Mouse (Mus musculus) monocyte, adult 2 months (primary cell): ENCODE results near the gene Epop.

Experiments used
- DNase-seq, 2 experiments: peaks; one replicate each; pipeline ENCODE4 v3.0.0; 2022; ENCODE audit warnings: low spot score in 2 of 2, low read depth in 1 of 2

Gene Epop

DNA sequence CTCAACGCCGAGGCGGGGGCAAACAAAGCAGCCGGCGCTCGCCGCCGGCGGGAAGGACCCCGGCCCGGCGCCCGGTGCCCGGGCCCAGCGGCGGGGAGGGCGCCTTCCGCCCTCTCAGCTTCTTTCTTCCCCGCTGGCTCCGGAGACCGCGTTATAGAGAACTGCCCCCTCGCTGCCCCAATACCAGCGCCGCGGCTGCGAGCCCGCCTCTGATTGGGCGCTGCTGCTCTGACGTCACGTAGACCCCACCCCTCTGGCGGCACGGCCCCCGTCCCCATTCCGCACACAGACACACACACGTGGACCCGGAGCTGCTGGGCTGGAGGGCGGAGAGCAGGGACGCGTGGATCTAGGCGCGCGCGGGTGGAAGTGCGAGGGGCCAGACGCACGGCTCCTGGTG lies at the start of gene Epop:
Gene Epop (minus strand): TSS at position 127 of the 400 bp plus-strand sequence.
- DNase-seq: peak in 1 of 2 experiments; percentile 54

DNA sequence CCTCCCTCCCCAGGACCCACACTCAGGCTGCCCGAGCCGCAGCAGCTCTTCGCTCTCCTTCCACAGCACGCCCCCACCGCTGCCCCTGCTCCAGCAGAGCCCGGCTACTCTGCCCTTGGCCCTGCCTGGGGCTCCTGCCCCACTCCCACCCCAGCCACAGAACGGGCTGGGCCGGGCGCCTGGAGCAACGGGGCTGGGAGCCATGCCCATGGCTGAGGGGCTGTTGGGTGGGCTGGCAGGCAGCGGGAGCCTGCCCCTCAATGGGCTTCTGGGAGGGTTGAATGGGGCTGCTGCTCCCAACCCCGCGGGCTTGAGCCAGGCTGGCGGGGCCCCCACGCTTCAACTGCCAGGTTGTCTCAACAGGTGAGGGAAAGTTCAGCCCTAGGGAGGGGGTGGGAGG lies 48.8 kb upstream of the Epop start:
- DNase-seq: no peak

DNA sequence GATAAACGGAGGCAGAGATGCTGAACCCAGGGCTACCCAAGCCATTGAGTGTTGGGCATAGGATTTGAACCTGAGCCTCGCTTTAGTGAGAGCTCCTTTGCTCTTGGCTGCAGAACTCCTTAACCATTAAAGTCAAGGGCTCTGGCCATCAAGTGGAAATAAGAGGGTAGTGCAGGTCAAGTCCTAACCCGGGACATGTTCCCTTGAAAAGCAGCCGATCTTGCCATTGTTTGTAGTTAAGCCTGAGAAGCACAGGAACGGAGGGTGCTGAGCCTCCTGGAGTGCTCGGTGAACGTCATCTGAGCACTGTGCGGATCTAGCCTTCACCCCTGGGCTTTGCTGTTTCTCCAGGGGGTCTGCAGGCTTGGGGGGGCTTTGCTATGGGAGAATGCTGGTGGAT lies 48.3 kb upstream of the Epop start:
- DNase-seq: no peak

DNA sequence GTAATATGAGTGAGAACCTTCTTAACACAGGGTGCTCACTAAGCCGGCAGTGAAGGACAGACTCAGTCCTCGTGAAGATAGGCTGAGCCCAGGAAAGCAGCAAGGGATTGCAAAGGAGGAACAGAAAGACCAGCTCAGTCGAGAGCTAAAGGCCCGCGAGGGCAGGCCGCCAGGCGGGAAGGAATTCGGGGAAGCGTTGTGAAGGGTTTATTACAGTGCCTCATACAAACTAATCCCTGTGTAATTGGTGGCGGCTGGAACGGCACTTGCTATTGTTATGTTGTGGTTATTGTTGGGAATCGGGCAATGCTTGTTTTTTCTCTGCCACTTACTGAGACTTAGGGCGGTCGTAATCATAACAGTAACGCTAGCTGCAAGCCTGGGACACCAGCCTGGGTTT lies 47.9 kb upstream of the Epop start:
- DNase-seq: no peak

DNA sequence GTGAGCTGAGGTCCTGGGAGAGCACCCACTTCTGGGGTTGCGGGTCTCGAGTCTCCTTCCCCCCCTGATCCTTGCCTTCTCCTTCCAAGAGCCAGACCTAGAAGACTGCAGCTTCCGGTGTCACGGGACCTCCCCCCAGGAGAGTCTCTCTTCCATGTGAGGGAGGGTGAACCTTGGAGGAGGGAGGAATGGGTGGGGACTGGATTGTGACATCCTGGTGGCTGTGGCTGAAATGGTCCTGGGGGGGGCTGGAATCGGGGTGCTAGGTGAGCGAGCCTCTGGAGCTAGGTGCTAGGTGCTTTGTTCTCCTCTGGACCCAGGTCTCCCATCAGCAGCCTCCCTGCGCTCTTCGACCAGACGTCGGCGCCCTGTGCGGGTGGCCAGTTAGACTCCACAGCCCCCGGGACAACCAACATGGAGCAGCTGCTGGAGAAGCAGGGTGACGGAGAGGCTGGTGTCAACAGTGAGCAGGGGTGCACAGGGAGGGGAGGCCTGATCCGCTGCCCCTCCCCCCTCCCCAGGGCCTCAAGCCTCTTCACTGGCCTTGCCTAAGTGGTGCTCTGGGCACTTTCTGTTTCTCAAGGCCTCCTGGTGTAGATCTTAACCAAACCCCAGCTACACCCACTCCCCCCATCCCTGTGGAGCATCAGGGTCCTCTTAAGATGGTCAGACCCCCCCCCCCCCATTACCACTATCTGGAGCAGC lies 46.7 kb upstream of the Epop start:
- no peak for DNase-seq

DNA sequence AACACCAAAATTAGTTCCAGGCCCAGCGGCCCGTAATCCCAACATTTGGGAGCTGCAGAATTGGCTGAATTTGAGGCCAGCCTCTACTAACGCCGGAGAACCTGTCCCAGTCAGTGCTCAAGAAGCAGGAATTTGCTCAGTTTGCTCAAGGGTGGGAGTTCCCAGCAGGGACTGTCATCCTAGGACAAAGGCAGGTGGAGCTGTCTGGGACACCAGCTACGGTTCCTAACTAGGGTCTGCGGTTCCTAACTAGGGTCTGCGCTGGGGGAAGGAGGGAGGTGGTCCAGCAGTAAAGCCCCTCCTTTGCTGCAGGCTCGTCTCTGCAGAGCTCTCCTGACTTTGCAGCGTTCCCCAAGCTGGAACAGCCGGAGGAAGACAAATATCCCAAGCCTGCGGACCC lies 43.6 kb upstream of the Epop start:
- DNase-seq: no peak

DNA sequence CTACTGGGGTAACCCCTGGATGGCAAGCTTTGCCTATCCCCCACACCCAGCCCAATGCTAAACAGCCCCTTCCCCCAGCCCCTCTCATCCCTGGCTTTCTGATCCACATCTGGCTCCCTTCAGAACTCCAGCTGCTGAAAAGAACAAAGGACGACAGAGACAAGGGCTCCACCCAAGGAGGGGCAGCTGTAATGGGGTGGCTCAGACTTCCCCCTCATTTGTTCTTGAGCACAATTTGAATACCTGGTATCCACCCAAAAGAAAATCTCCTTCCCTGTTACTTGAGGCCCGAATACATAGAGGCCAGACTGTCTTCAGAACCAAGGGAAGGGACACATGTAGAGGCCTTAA lies 41.6 kb upstream of the Epop start:
- DNase-seq: no peak

DNA sequence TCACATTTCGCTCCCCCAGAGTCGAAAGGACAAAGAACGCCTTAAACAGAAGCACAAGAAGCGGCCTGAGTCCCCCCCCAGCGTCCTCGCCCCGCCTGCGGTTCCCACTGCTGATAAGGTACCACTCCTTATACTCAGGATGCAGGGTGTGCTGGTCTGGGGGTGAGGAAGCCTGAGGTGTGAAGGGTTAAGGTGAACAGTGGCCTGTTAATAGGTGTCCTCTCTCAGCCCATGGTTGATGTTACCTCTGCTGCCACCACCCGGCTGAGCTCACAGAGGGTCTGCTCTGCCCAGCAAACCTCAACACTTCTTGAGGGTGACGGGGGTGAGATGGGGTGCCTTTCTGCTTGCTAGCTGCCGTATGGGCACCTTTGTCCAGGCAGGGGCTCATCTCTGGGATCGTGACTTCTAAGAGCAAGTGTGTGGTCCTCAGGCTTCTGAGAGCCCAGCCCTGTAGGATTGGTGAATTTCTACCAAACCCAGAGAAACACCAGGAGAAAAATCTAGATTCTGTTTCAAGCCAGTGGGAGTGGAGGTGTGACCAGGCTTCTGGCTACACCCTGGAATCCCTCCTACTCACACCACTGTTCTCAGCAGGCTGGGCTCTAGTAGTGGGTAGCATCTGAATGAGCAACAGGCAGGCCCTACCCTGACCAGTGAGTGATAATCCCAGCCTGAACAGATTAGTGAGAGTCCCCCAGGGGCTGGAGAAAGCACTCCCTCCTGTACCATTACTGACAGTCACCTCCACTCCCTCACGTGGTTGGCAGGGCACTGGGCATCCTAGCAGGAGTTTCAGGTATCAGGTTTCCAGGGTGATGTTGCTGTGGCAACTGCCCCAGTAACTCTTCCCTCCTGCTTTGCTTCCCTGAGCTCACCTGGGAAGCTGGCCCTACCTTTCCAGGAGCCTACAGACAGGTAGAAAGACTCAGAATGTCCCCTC lies 41.0 kb upstream of the Epop start:
- no peak for DNase-seq

DNA sequence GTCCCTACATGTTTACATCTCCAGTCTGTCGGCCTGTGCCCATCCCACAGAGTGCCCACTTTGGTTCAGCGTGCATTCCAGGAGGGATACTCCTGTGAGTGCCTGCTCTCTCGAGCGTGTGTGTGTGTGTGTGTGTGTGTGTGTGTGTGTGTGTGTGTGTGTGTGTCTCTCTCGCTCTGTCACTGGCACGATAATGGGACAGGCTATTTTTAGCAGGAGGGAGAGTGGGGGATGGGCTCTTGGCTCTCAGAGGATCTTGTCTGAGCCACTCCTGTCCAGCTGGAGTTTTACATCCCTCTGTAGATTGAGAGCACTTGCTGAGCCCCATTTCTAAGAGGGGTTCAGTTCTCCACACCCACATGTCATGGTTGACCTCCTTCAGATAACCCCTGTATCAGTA lies 40.3 kb upstream of the Epop start:
- DNase-seq: no peak

DNA sequence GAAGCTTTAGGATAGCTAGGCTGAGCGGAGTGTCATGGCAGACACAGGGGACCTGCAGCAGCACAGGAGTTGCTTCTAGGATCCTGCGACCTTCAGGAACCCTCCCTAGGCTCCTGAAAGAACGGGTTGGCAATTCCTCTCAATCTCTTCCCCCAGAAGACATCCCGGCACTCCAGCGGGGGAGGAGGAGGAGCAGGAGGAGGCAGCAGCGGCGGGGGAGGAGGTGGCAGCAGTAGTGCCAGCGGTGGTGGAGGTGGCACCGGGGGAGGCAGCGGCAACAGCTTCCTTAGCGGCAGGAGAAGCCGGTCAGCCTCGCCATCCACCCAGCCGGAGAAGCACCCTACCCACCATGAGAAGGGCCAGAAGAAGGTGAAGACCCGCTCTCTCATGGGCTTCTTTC lies 39.8 kb upstream of the Epop start:
- no peak for DNase-seq

DNA sequence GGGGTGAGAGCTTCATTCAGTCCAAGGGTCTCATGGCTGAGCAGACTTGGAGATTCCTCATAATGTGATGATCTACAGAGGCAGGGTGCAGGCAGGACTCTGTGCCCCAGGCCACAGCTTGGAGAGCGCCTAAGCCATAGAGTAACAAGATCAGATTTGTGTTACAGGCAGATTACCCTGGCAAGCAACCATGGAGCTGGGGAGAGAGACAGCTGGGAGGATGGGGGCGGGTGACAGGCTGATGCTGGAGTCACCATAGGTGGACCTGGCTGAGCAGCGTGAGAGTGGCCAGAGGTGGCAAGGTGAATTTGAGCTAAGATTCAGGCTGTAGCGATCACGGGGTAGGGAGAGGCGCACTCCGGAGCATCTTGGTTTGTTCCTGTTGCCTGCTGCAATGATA lies 38.7 kb upstream of the Epop start:
- no peak for DNase-seq

DNA sequence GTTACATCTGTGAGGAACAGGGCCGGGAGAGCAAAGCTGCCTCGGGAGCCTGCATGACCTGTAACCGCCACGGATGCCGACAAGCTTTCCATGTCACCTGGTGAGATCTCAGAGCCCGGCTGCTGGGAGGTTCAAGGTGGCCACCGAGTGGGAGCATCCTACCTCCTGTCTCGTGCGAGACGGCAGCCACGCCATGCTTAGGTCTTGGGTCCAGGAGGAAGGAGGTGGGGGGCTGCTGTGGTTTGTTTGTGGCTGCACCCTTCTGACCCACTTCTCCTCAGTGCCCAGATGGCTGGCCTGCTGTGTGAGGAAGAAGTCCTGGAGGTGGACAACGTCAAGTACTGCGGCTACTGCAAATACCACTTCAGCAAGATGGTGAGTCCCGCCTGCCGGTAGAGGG lies 37.3 kb upstream of the Epop start:
- DNase-seq: no peak

DNA sequence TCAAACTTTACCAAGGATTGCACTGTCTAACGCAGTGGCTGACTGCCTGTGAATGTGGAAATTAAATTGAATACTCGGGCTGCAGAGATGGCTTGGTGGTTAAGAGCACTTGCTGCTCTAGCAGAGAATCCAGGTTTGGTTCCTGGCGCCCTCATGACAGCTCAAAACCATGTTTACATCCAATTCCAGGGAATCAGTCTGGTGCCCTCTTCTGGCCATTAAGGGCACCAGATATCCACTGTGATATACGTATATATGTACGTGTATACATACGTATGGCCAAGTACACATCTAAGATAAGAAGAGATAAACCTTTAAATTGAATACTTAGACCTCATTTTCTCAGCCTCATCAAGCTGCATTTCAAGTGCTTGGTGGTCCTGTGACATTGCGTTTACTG lies 36.7 kb upstream of the Epop start:
- DNase-seq: no peak

DNA sequence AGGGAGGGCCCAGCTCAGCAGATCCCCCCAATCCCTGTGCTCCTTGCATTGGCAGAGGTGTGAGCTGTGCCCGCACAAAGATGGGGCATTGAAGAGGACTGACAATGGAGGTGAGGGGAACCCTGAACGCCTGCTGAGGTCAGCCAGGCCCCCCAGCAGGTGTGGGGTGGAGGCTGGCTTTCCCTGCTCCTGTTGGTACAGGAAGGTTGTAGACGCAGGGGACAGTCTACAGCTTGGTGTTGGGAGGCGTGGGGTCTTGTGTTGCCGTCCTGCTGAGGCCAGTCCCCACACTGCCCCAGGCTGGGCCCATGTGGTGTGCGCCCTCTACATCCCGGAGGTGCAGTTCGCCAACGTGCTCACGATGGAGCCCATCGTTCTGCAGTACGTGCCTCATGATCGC lies 35.9 kb upstream of the Epop start:
- no peak for DNase-seq

DNA sequence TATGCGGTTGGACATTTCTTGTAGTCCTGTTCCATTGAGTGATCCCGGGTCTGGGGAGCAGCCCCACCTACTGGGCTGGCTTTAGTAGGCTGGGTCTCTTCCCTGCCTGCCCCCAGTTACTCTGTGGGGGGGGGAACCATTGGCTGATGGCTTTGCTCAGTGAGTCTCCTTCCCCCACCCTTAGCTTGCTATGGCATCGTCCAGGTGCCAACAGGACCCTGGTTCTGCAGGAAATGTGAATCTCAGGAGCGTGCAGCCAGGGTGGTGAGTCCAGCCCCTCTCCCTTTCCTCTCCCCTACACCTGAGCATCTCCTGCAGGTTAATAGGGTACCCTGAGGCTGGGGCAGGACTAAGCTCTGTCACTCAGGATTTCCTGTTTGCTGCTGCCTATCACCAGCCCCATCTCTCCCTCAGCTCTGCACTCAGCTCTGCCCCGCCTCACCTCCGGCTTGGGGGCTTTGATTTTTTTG lies 35.3 kb upstream of the Epop start:
- DNase-seq: no peak

DNA sequence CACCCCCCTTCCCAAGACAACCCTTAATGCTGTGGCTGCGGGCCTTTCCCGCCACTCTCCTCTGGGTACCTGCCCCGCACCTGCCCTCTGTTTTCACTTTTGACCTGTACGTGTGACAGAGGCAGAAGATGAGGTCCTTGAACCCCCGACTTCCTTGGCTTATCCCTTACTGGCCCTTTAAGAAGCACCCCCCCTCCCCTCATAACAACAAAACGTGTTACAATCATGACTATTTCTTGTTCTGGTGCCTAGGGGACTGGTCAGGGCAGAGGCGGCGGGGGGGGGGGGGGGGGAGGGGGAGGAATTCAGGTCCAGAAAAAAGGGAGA lies 34.8 kb upstream of the Epop start:
- no peak for DNase-seq

DNA sequence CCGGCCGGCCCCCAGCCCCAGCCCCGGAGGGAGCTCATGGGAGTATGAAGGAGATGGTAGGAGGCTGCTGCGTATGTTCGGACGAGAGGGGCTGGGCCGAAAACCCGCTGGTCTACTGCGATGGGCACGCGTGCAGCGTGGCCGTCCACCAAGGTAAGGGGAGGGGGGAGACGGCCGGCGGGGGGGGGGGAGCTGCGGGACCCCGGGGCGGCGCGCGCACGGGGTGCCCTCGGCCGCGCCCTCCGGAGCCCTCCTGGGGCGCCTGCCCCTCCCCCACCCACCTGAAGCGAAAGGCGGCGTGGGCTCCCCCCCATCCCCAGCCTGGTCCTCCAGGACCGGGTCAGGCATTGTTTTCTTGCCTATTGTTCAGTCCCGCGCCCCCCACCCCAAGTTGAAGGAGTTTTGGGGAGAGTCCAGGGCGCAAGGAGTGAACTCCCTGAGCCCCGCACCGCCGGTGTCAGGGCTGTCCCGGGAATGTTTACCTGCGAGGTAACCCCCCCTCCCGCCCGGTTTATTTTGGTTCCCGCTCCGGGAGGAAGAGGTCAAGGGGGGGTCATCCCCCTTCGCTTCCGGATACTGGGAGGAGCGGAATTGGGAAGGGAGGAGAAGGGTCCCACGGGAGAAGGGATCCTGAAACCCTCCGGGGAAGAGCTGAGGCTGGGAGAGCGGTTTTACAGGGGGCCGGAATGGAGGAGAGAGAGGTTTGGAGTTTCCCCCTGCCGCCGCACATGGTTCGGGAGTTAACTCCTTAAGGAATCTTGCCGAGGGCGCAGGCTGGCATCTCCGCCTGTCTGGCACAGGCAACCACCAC lies 34.2 kb upstream of the Epop start:
- DNase-seq: no peak

DNA sequence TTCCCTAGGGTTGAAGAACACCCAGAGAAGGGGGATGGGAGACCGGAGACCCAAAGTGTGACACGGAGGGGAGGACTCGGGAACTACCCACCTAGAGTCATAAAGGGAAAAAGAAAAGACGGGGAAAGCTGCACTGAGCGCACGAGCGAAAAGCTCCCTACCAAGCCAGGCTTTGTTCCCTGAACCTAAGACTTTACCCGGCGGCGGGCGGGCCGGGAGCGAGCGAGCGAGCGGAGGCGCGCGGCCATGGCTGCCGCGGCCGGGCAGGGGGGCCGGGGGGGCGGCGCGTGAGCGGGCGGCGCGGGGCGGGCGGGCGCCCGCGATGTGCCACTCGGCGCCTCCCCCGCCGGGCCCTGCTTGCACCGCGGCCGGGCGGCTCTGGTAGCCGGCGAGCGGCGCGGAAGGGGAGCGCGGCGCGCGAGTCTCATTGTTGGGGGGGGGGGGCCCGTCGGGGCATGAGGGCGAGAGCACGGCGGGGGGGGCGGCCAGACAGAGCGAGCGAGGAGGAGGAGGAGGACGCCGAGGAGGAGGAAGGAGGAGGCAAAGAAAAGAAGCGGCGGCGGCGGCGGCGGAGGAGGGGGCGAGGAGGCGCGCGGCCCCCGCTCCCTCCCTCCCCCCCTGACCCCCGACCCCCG lies 33.5 kb upstream of the Epop start, which contains the start of gene Mllt6:
Gene Mllt6 (plus strand): TSS at position 522 of the 635 bp plus-strand sequence.
- peak in 1 of 2 experiments; percentile 38 for DNase-seq

DNA sequence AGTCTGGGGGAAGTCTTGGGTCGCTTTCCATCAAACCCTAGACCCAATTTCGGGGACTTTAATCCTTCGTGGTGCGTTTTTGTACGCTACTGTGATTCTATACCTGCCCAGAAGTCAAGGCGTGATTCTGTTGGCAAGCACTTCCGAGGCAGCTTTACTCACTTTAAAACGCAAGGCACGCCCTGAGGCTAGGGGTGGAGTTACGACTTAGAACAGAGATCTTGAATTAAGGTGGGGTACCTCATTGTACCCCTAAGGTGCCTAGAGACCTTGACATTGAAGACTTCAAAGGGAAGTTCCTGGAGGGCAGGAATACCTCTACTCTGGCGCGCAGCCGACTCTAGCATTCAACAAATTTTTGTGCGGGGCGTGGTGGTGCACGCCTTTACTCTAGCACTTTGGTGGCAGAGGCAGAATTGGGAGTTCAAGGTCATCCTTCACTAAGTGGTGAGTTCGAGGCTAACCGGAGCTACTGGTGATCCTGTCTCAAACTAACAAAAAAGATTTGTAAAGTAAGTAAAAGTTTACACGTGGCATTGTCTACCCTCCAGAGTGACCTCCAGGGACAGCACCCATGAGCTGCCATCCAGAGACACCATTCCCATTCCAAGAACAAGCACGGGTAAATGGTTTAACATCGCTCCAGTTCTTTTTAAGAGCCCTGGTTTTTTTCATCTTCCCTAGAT lies 32.8 kb upstream of the Epop start:
- DNase-seq: peak in 1 of 2 experiments; percentile 41

DNA sequence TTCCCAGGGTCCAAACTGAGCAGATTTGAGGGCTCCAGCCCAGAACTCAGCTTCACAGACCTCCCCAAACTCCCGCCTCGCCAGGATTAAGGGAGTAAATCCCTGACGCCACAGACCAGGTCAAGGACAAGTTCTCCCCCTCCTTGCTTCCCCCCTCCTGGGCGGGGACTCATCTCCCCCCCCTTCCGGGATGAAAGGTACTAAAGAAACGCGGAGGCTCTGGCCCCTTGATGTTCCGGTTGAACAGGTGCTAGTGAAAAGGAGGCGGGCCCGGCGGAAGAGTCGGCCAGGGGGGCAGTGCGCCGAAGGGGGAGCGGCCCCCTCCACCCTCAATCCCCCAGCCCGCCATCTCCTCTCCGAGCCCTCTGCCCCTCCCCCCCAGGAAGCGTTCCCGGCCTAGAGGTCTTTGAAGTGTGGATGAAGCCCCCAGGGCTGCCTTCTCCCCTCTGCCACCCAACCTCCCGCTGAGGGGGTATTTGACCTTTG lies 32.2 kb upstream of the Epop start:
- DNase-seq: peak in 1 of 2 experiments; percentile 45
